Comparison of ENCODE assay signal across 11 mouse cellular contexts in genomic region chr4:43029749-43030148, GRCm38 (mm10). TPM values are rescaled to one million over a fixed set of nuclear protein-coding genes. Genes with fewer than 3 reads are reported as not detected.
DNase-seq lines count a peak whose midpoint lies in the region; ATAC-seq and TF ChIP-seq lines count a peak whose summit lies in the region.
"Had no signal": no experiment of that assay in that cellular context is flagged by ENCODE, and none has a peak within 500 bp of the region (broad histone marks: within the 10 kb centered on the region; RNA-seq: fewer than 3 reads in every experiment).

No protein-coding gene starts in this region.

- DNase-seq in hindbrain, embryonic 10.5 days (ENCODE audit: low spot score), result no peak
- DNase-seq in midbrain, embryonic 11.5 days (ENCODE audit: low spot score, missing footprints), result peak; percentile 66
- DNase-seq in spleen, postnatal 10 days (ENCODE audit: low spot score in 2 of 2), result no peak
- DNase-seq: cerebellum, postnatal 14 days; layer of hippocampus, adult 9-11 months; right cerebral cortex, adult 18-20 months had no signal

- no peak overlapping the region for H3K27ac ChIP-seq in hindbrain, embryonic 10.5 days
- H3K27ac ChIP-seq in hindbrain, embryonic 16.5 days (ENCODE audit: low read depth, low read length), result no peak overlapping the region
- H3K27ac ChIP-seq in midbrain, embryonic 11.5 days (ENCODE audit: low read depth, low read length), result no peak overlapping the region
- no peak overlapping the region for H3K27ac ChIP-seq in midbrain, embryonic 16.5 days (ENCODE audit: low read length)
- no peak overlapping the region for H3K27ac ChIP-seq in intestine, postnatal 0 days (ENCODE audit: low read depth, low read length)
- no peak overlapping the region for H3K27ac ChIP-seq in neural tube, embryonic 13.5 days (replicated peaks)

- peak overlapping the region; percentile 86 for H3K4me3 ChIP-seq in hindbrain, embryonic 10.5 days
- no peak overlapping the region for H3K4me3 ChIP-seq in hindbrain, embryonic 16.5 days (ENCODE audit: low read length)
- no peak overlapping the region for H3K4me3 ChIP-seq in midbrain, embryonic 11.5 days (ENCODE audit: low read depth, low read length)
- no peak overlapping the region for H3K4me3 ChIP-seq in midbrain, embryonic 16.5 days (ENCODE audit: low read depth, low read length)
- no peak overlapping the region for H3K4me3 ChIP-seq in intestine, postnatal 0 days (ENCODE audit: low read depth, low read length)
- H3K4me3 ChIP-seq in neural tube, embryonic 13.5 days, result no peak overlapping the region

- WGBS in hindbrain, embryonic 10.5 days, result 96% methylated on average over 9 of the region's 9 CpGs
- WGBS in hindbrain, embryonic 16.5 days, result 93% methylated on average over 9 of the region's 9 CpGs
- WGBS in midbrain, embryonic 11.5 days, result 91% methylated on average over 9 of the region's 9 CpGs
- WGBS in midbrain, embryonic 16.5 days, result 95% methylated on average over 9 of the region's 9 CpGs
- 91% methylated on average over 9 of the region's 9 CpGs for WGBS in intestine, postnatal 0 days
- WGBS in neural tube, embryonic 13.5 days, result 97% methylated on average over 9 of the region's 9 CpGs

- H3K36me3 ChIP-seq in hindbrain, embryonic 10.5 days, result peaks cover 67% of the 10 kb centered on the region
- H3K36me3 ChIP-seq in hindbrain, embryonic 16.5 days (ENCODE audit: control insufficient read depth, insufficient read depth, low read length), result peaks cover 24% of the 10 kb centered on the region
- peaks cover 14% of the 10 kb centered on the region for H3K36me3 ChIP-seq in midbrain, embryonic 11.5 days (ENCODE audit: control insufficient read depth, insufficient read depth, low read length)
- peaks cover 25% of the 10 kb centered on the region for H3K36me3 ChIP-seq in midbrain, embryonic 16.5 days (ENCODE audit: control insufficient read depth, insufficient read depth, low read length)
- peaks cover 26% of the 10 kb centered on the region for H3K36me3 ChIP-seq in intestine, postnatal 0 days (ENCODE audit: control insufficient read depth, insufficient read depth)
- peaks cover 59% of the 10 kb centered on the region for H3K36me3 ChIP-seq in neural tube, embryonic 13.5 days

- no peak for TF ChIP-seq CTCF in intestine, postnatal 0 days (IDR thresholded peaks at IDR 0.05; ENCODE audit: low read depth)

- H3K4me2 ChIP-seq in hindbrain, embryonic 16.5 days (ENCODE audit: low read length), result no peak overlapping the region
- no peak overlapping the region; the same call in 1 of the 2 replicates for H3K4me2 ChIP-seq in midbrain, embryonic 11.5 days
- H3K4me2 ChIP-seq in midbrain, embryonic 16.5 days (ENCODE audit: low read length), result no peak overlapping the region
- H3K4me2 ChIP-seq in intestine, postnatal 0 days (replicated peaks; ENCODE audit: low read depth), result peak overlapping the region; percentile 84; the same call in 1 of the 2 replicates
- H3K4me2 ChIP-seq in neural tube, embryonic 13.5 days, result peak overlapping the region; percentile 72; the same call in 1 of the 2 replicates

- H3K9me3 ChIP-seq in hindbrain, embryonic 10.5 days, result no peaks in the 10 kb centered on the region
- H3K9me3 ChIP-seq in hindbrain, embryonic 16.5 days (ENCODE audit: control insufficient read depth, low read length), result no peaks in the 10 kb centered on the region
- H3K9me3 ChIP-seq in midbrain, embryonic 11.5 days (ENCODE audit: control insufficient read depth, low read length), result no peaks in the 10 kb centered on the region
- H3K9me3 ChIP-seq in midbrain, embryonic 16.5 days (replicated peaks; ENCODE audit: control insufficient read depth, low read length, poor library complexity, severe bottlenecking), result no peaks in the 10 kb centered on the region
- H3K9me3 ChIP-seq in intestine, postnatal 0 days (ENCODE audit: control insufficient read depth), result no peaks in the 10 kb centered on the region
- H3K9me3 ChIP-seq in neural tube, embryonic 13.5 days, result no peaks in the 10 kb centered on the region

- no peaks in the 10 kb centered on the region for H3K27me3 ChIP-seq in hindbrain, embryonic 10.5 days (ENCODE audit: insufficient read depth, poor library complexity, severe bottlenecking)
- no peaks in the 10 kb centered on the region for H3K27me3 ChIP-seq in hindbrain, embryonic 16.5 days (replicated peaks; ENCODE audit: control insufficient read depth, insufficient read depth, low read length)
- no peaks in the 10 kb centered on the region for H3K27me3 ChIP-seq in midbrain, embryonic 11.5 days (ENCODE audit: control insufficient read depth, insufficient read depth, low read length)
- H3K27me3 ChIP-seq in midbrain, embryonic 16.5 days (ENCODE audit: control insufficient read depth, insufficient read depth, low read depth, low read length), result no peaks in the 10 kb centered on the region
- H3K27me3 ChIP-seq in intestine, postnatal 0 days (replicated peaks; ENCODE audit: control insufficient read depth, insufficient read depth, low read length), result no peaks in the 10 kb centered on the region
- no peaks in the 10 kb centered on the region for H3K27me3 ChIP-seq in neural tube, embryonic 13.5 days

- no peak for ATAC-seq in hindbrain, embryonic 16.5 days
- no peak for ATAC-seq in midbrain, embryonic 11.5 days (ENCODE audit: low FRiP score)
- no peak for ATAC-seq in midbrain, embryonic 16.5 days
- no peak for ATAC-seq in intestine, postnatal 0 days
- ATAC-seq in neural tube, embryonic 13.5 days (ENCODE audit: low read depth), result no peak
- no peak for ATAC-seq in cerebellum, adult (ENCODE audit: insufficient number of reproducible peaks, low FRiP score, low TSS enrichment)

- H3K9ac ChIP-seq in hindbrain, embryonic 16.5 days (ENCODE audit: low read depth, low read length), result no peak overlapping the region
- no peak overlapping the region for H3K9ac ChIP-seq in midbrain, embryonic 11.5 days (ENCODE audit: low read length)
- H3K9ac ChIP-seq in midbrain, embryonic 16.5 days (ENCODE audit: low read depth, low read length), result no peak overlapping the region
- no peak overlapping the region for H3K9ac ChIP-seq in intestine, postnatal 0 days (ENCODE audit: low read depth, low read length)
- H3K9ac ChIP-seq in neural tube, embryonic 13.5 days, result peak overlapping the region; percentile 94; the same call in 1 of the 2 replicates

- H3K4me1 ChIP-seq in hindbrain, embryonic 10.5 days (replicated peaks), result peaks cover 41% of the 10 kb centered on the region
- peaks cover 20% of the 10 kb centered on the region for H3K4me1 ChIP-seq in hindbrain, embryonic 16.5 days (ENCODE audit: control insufficient read depth, insufficient read depth, low read depth, low read length)
- peaks cover 20% of the 10 kb centered on the region for H3K4me1 ChIP-seq in midbrain, embryonic 11.5 days (ENCODE audit: control insufficient read depth, insufficient read depth, low read length)
- peaks cover 21% of the 10 kb centered on the region for H3K4me1 ChIP-seq in midbrain, embryonic 16.5 days (ENCODE audit: control insufficient read depth, insufficient read depth, low read length)
- H3K4me1 ChIP-seq in intestine, postnatal 0 days (replicated peaks; ENCODE audit: control insufficient read depth, insufficient read depth, low read length), result 0 out of 2 replicates have a peak, but pooled peaks cover 5% of the 10 kb centered on the region
- H3K4me1 ChIP-seq in neural tube, embryonic 13.5 days (replicated peaks), result peaks cover 30% of the 10 kb centered on the region

RNA-seq across cellular contexts. Expression of gene Stoml2, which starts 1.8 kb away (rescaled TPM):
- 404 and 440 TPM in 2 replicates for polyA plus RNA-seq in hindbrain, embryonic 10.5 days (2016; fragmentation: Nextera tagmentation; extraction: Ambion mirVana)
- polyA plus RNA-seq in hindbrain, embryonic 16.5 days (2015; fragmentation: Nextera tagmentation; extraction: Ambion mirVana), result 234 and 261 TPM in 2 replicates
- polyA plus RNA-seq in midbrain, embryonic 11.5 days (2014; fragmentation: Nextera tagmentation; extraction: Ambion mirVana), result 365 TPM in 2 replicates
- polyA plus RNA-seq in midbrain, embryonic 16.5 days (2015; fragmentation: Nextera tagmentation; extraction: Ambion mirVana), result 211 and 234 TPM in 2 replicates
- 119 and 120 TPM in 2 replicates for polyA plus RNA-seq in intestine, postnatal 0 days (2015; fragmentation: Nextera tagmentation; extraction: Ambion mirVana)
- polyA plus RNA-seq in neural tube, embryonic 13.5 days (2015; fragmentation: Nextera tagmentation; extraction: Ambion mirVana), result 224 and 235 TPM in 2 replicates

RNA-seq across cellular contexts. Expression of gene Pigo, which starts 4.1 kb away (rescaled TPM):
- 20.3 and 23.2 TPM in 2 replicates for polyA plus RNA-seq in hindbrain, embryonic 10.5 days (2016; fragmentation: Nextera tagmentation; extraction: Ambion mirVana)
- polyA plus RNA-seq in hindbrain, embryonic 16.5 days (2015; fragmentation: Nextera tagmentation; extraction: Ambion mirVana), result 28.5 and 30.8 TPM in 2 replicates
- polyA plus RNA-seq in midbrain, embryonic 11.5 days (2014; fragmentation: Nextera tagmentation; extraction: Ambion mirVana), result 16.2 and 16.4 TPM in 2 replicates
- 29.0 and 32.0 TPM in 2 replicates for polyA plus RNA-seq in midbrain, embryonic 16.5 days (2015; fragmentation: Nextera tagmentation; extraction: Ambion mirVana)
- polyA plus RNA-seq in intestine, postnatal 0 days (2015; fragmentation: Nextera tagmentation; extraction: Ambion mirVana), result 14.3 and 15.4 TPM in 2 replicates
- polyA plus RNA-seq in neural tube, embryonic 13.5 days (2015; fragmentation: Nextera tagmentation; extraction: Ambion mirVana), result 22.4 and 23.3 TPM in 2 replicates

RNA-seq across cellular contexts. Expression of gene Fam214b, which starts 16.3 kb away (rescaled TPM):
- 22.6 and 34.4 TPM in 2 replicates for polyA plus RNA-seq in hindbrain, embryonic 10.5 days (2016; fragmentation: Nextera tagmentation; extraction: Ambion mirVana)
- 32.3 and 36.3 TPM in 2 replicates for polyA plus RNA-seq in hindbrain, embryonic 16.5 days (2015; fragmentation: Nextera tagmentation; extraction: Ambion mirVana)
- 23.3 and 24.4 TPM in 2 replicates for polyA plus RNA-seq in midbrain, embryonic 11.5 days (2014; fragmentation: Nextera tagmentation; extraction: Ambion mirVana)
- 43.4 and 49.9 TPM in 2 replicates for polyA plus RNA-seq in midbrain, embryonic 16.5 days (2015; fragmentation: Nextera tagmentation; extraction: Ambion mirVana)
- polyA plus RNA-seq in intestine, postnatal 0 days (2015; fragmentation: Nextera tagmentation; extraction: Ambion mirVana), result 5.9 and 6.3 TPM in 2 replicates
- polyA plus RNA-seq in neural tube, embryonic 13.5 days (2015; fragmentation: Nextera tagmentation; extraction: Ambion mirVana), result 28.4 and 29.9 TPM in 2 replicates

RNA-seq across cellular contexts. Expression of gene Fancg, which starts 19.4 kb away (rescaled TPM):
- 23.2 and 25.5 TPM in 2 replicates for polyA plus RNA-seq in hindbrain, embryonic 10.5 days (2016; fragmentation: Nextera tagmentation; extraction: Ambion mirVana)
- polyA plus RNA-seq in hindbrain, embryonic 16.5 days (2015; fragmentation: Nextera tagmentation; extraction: Ambion mirVana), result 22.7 and 25.8 TPM in 2 replicates
- polyA plus RNA-seq in midbrain, embryonic 11.5 days (2014; fragmentation: Nextera tagmentation; extraction: Ambion mirVana), result 21.4 and 22.0 TPM in 2 replicates
- polyA plus RNA-seq in midbrain, embryonic 16.5 days (2015; fragmentation: Nextera tagmentation; extraction: Ambion mirVana), result 26.9 and 30.0 TPM in 2 replicates
- polyA plus RNA-seq in intestine, postnatal 0 days (2015; fragmentation: Nextera tagmentation; extraction: Ambion mirVana), result 5.2 and 6.2 TPM in 2 replicates
- 19.9 and 20.4 TPM in 2 replicates for polyA plus RNA-seq in neural tube, embryonic 13.5 days (2015; fragmentation: Nextera tagmentation; extraction: Ambion mirVana)

RNA-seq across cellular contexts. Expression of gene Unc13b, which starts 29.0 kb away (rescaled TPM):
- 12.8 and 14.8 TPM in 2 replicates for polyA plus RNA-seq in hindbrain, embryonic 10.5 days (2016; fragmentation: Nextera tagmentation; extraction: Ambion mirVana)
- 13.0 and 16.5 TPM in 2 replicates for polyA plus RNA-seq in hindbrain, embryonic 16.5 days (2015; fragmentation: Nextera tagmentation; extraction: Ambion mirVana)
- 14.7 and 16.2 TPM in 2 replicates for polyA plus RNA-seq in midbrain, embryonic 11.5 days (2014; fragmentation: Nextera tagmentation; extraction: Ambion mirVana)
- 19.5 and 20.8 TPM in 2 replicates for polyA plus RNA-seq in midbrain, embryonic 16.5 days (2015; fragmentation: Nextera tagmentation; extraction: Ambion mirVana)
- 1.5 TPM in 2 replicates for polyA plus RNA-seq in intestine, postnatal 0 days (2015; fragmentation: Nextera tagmentation; extraction: Ambion mirVana)
- polyA plus RNA-seq in neural tube, embryonic 13.5 days (2015; fragmentation: Nextera tagmentation; extraction: Ambion mirVana), result 15.1 and 16.5 TPM in 2 replicates

Comparison
In these comparisons a context has a peak if more than half of its experiments do, and no peak if none do; other contexts are left out.
1. H3K4me2 ChIP-seq: peak in intestine, postnatal 0 days (single experiment) and neural tube, embryonic 13.5 days (single experiment); none in hindbrain, embryonic 16.5 days (single experiment), midbrain, embryonic 11.5 days (single experiment) and midbrain, embryonic 16.5 days (single experiment).